Mouse (Mus musculus) limb, embryonic 15.5 days (tissue): ENCODE measurements at regions not wholly inside any gene's neighbourhood (a gene's known extent, or its start where the extent isn't known, plus 50 kb on each side); places are given as distances from the start of the nearest gene placed in this dataset.
A peak's percentile ranks its signal among the peaks of the same experiment; 100 is the strongest.

Experiments
- ATAC-seq: fragments of 200-750 bp; cut with Nextera tagmentation; 2 replicates; pipeline ENCODE4 v1.8.0; 2017; ENCODE audit warnings: low read depth, moderate TSS enrichment; ENCODE audit not compliant: insufficient number of reproducible peaks, low FRiP score, low TSS enrichment
- H3K27ac ChIP-seq: fragments of 300-500 bp; sonication (generic); 2 replicates; pipeline ENCODE4 v1.5.1; 2015; ENCODE audit warnings: moderate library complexity, mild to moderate bottlenecking, inconsistent platforms
- H3K27me3 ChIP-seq: fragments of 300-500 bp; sonication (generic); 2 replicates; pipeline ENCODE4 v1.6.1; 2015; ENCODE audit warnings: inconsistent platforms
- H3K36me3 ChIP-seq: fragments of 300-500 bp; sonication (generic); 2 replicates; pipeline ENCODE4 v1.6.1; 2015; ENCODE audit warnings: inconsistent platforms
- H3K4me1 ChIP-seq: fragments of 300-500 bp; sonication (generic); 2 replicates; pipeline ENCODE4 v1.6.1; 2015; ENCODE audit warnings: inconsistent platforms
- H3K4me2 ChIP-seq: fragments of 300-500 bp; sonication (generic); 2 replicates; pipeline ENCODE4 v1.6.1; 2015; ENCODE audit warnings: mild to moderate bottlenecking, inconsistent platforms
- H3K4me3 ChIP-seq: fragments of 300-500 bp; sonication (generic); 2 replicates; pipeline ENCODE4 v1.5.1; 2015; ENCODE audit warnings: mild to moderate bottlenecking, inconsistent platforms
- H3K9ac ChIP-seq: fragments of 300-500 bp; sonication (generic); 2 replicates; pipeline ENCODE4 v1.6.1; 2015; ENCODE audit warnings: inconsistent platforms
- H3K9me3 ChIP-seq: fragments of 300-500 bp; sonication (generic); 2 replicates; pipeline ENCODE4 v1.6.1; 2016; ENCODE audit warnings: inconsistent platforms
- WGBS: fragments of 180-500 bp; shearing (Covaris S2); methylation state at CpG from one replicate; pipeline ENCODE4 v1.1.7; 2015; 5-methylcytosine and 5-hydroxymethylcytosine counted together

GRCm38 (mm10) chr14:76624626-76625378, 68.1 kb upstream of the Serp2 start:
- Histone ChIP-seq H3K9me3 (no peaks in the 10 kb centered on the region), H3K9ac (no peak overlapping the region), H3K4me1 (peaks cover 49% of the 10 kb centered on the region), H3K27me3 (no peaks in the 10 kb centered on the region), H3K4me2 (no peak overlapping the region), H3K36me3 (no peaks in the 10 kb centered on the region), H3K27ac (0 out of 2 replicates have a peak overlapping the region, but pooled peaks have one; percentile 54), H3K4me3 (no peak overlapping the region)
- 79% methylated on average over 7 of the region's 7 CpGs for WGBS
- no peak for ATAC-seq

GRCm38 (mm10) chr14:76623371-76623988, 66.8 kb upstream of the Serp2 start:
- ATAC-seq, result no peak

GRCm38 (mm10) chr14:76622634-76623291, 66.1 kb upstream of the Serp2 start:
- Histone ChIP-seq H3K9me3 (no peaks in the 10 kb centered on the region), H3K36me3 (no peaks in the 10 kb centered on the region), H3K4me2 (peak overlapping the region; percentile 28), H3K4me1 (peaks cover 63% of the 10 kb centered on the region), H3K27me3 (no peaks in the 10 kb centered on the region), H3K4me3 (no peak overlapping the region), H3K9ac (no peak overlapping the region), H3K27ac (peak overlapping the region; percentile 79)
- ATAC-seq, result no peak; the same call in 1 of the 2 replicates
- WGBS, result 10% methylated on average over 11 of the region's 11 CpGs

More at GRCm38 (mm10) chr14:76623371-76623988, 66.8 kb upstream of the Serp2 start:
- Histone ChIP-seq H3K36me3 (no peaks in the 10 kb centered on the region), H3K9me3 (no peaks in the 10 kb centered on the region), H3K4me2 (peak overlapping the region; percentile 28; the same call in 1 of the 2 replicates), H3K9ac (no peak overlapping the region), H3K27ac (peak overlapping the region; percentile 79), H3K27me3 (no peaks in the 10 kb centered on the region), H3K4me1 (peaks cover 56% of the 10 kb centered on the region), H3K4me3 (no peak overlapping the region)
- 20% methylated on average over 10 of the region's 10 CpGs for WGBS

GRCm38 (mm10) chr14:76619038-76619409, 62.3 kb upstream of the Serp2 start:
- peak overlapping the region; percentile 67 for H3K27ac ChIP-seq
- H3K4me2 ChIP-seq, result no peak overlapping the region
- whole genome bisulfite sequencing, result 52% methylated on average over 7 of the region's 7 CpGs

GRCm38 (mm10) chr14:76618331-76619037, 61.8 kb upstream of the Serp2 start:
- 33% methylated on average over 14 of the region's 14 CpGs for WGBS
- H3K4me2 ChIP-seq, result no peak overlapping the region
- ATAC-seq, result no peak
- H3K36me3 ChIP-seq, result no peaks in the 10 kb centered on the region
- H3K9me3 ChIP-seq, result no peaks in the 10 kb centered on the region
- H3K4me3 ChIP-seq, result no peak overlapping the region
- peaks cover 59% of the 10 kb centered on the region for H3K4me1 ChIP-seq
- H3K27ac ChIP-seq, result peak overlapping the region; percentile 67
- H3K9ac ChIP-seq, result no peak overlapping the region
- no peaks in the 10 kb centered on the region for H3K27me3 ChIP-seq

More at GRCm38 (mm10) chr14:76619038-76619409, 62.3 kb upstream of the Serp2 start:
- Histone ChIP-seq H3K4me3 (no peak overlapping the region), H3K9me3 (no peaks in the 10 kb centered on the region), H3K9ac (no peak overlapping the region), H3K27me3 (no peaks in the 10 kb centered on the region), H3K4me1 (peaks cover 64% of the 10 kb centered on the region), H3K36me3 (no peaks in the 10 kb centered on the region)
- ATAC-seq, result no peak

- Histone ChIP-seq H3K9me3 (no peaks in the 10 kb centered on the region), H3K4me1 (peaks cover 53% of the 10 kb centered on the region), H3K4me3 (no peak overlapping the region), H3K36me3 (no peaks in the 10 kb centered on the region), H3K9ac (no peak overlapping the region), H3K27me3 (no peaks in the 10 kb centered on the region), H3K4me2 (no peak overlapping the region), H3K27ac (peak overlapping the region; percentile 54)
- WGBS, result 86% methylated on average over 1 of the region's 1 CpGs
- ATAC-seq, result no peak
These were observed 61.2 kb upstream of the Serp2 start for GRCm38 (mm10) chr14:76617889-76618288.

GRCm38 (mm10) chr14:76617447-76617846, 60.8 kb upstream of the Serp2 start:
- no peaks in the 10 kb centered on the region for H3K36me3 ChIP-seq
- H3K4me1 ChIP-seq, result peaks cover 48% of the 10 kb centered on the region
- no peak overlapping the region for H3K4me3 ChIP-seq
- WGBS, result 45% methylated on average over 11 of the region's 11 CpGs
- peak overlapping the region; percentile 54 for H3K27ac ChIP-seq
- H3K9ac ChIP-seq, result no peak overlapping the region
- ATAC-seq, result no peak
- no peaks in the 10 kb centered on the region for H3K9me3 ChIP-seq
- H3K27me3 ChIP-seq, result no peaks in the 10 kb centered on the region
- no peak overlapping the region for H3K4me2 ChIP-seq

- H3K27me3 ChIP-seq, result no peaks in the 10 kb centered on the region
- H3K36me3 ChIP-seq, result no peaks in the 10 kb centered on the region
- 30% methylated on average over 3 of the region's 3 CpGs for WGBS
- H3K4me2 ChIP-seq, result no peak overlapping the region
- no peak overlapping the region for H3K9ac ChIP-seq
- peaks cover 38% of the 10 kb centered on the region for H3K4me1 ChIP-seq
- H3K9me3 ChIP-seq, result no peaks in the 10 kb centered on the region
- no peak for ATAC-seq
- no peak overlapping the region for H3K27ac ChIP-seq
- H3K4me3 ChIP-seq, result no peak overlapping the region
These were observed 59.6 kb upstream of the Serp2 start for GRCm38 (mm10) chr14:76616367-76616683.

GRCm38 (mm10) chr14:76615603-76616366, 59.1 kb upstream of the Serp2 start:
- no peak overlapping the region for H3K4me2 ChIP-seq
- H3K4me3 ChIP-seq, result no peak overlapping the region
- no peaks in the 10 kb centered on the region for H3K36me3 ChIP-seq
- no peak overlapping the region for H3K27ac ChIP-seq
- H3K9ac ChIP-seq, result no peak overlapping the region
- 78% methylated on average over 8 of the region's 8 CpGs for WGBS
- H3K9me3 ChIP-seq, result no peaks in the 10 kb centered on the region
- peaks cover 38% of the 10 kb centered on the region for H3K4me1 ChIP-seq
- no peak for ATAC-seq
- no peaks in the 10 kb centered on the region for H3K27me3 ChIP-seq

- Histone ChIP-seq H3K4me2 (no peak overlapping the region), H3K27ac (no peak overlapping the region), H3K36me3 (no peaks in the 10 kb centered on the region), H3K9me3 (no peaks in the 10 kb centered on the region), H3K9ac (no peak overlapping the region), H3K4me1 (peaks cover 43% of the 10 kb centered on the region), H3K4me3 (no peak overlapping the region), H3K27me3 (no peaks in the 10 kb centered on the region)
- 76% methylated on average over 11 of the region's 11 CpGs for WGBS
- no peak for ATAC-seq
These were observed 58.5 kb upstream of the Serp2 start for GRCm38 (mm10) chr14:76615182-76615581.

GRCm38 (mm10) chr14:76614682-76615081, 58.0 kb upstream of the Serp2 start:
- Histone ChIP-seq H3K4me3 (no peak overlapping the region), H3K36me3 (no peaks in the 10 kb centered on the region), H3K4me1 (peaks cover 43% of the 10 kb centered on the region), H3K27me3 (no peaks in the 10 kb centered on the region), H3K9me3 (no peaks in the 10 kb centered on the region), H3K9ac (no peak overlapping the region), H3K4me2 (no peak overlapping the region), H3K27ac (0 out of 2 replicates have a peak overlapping the region, but pooled peaks have one; percentile 24)
- ATAC-seq, result no peak
- 65% methylated on average over 5 of the region's 5 CpGs for WGBS
